Mouse (Mus musculus) left cerebral cortex, adult 2 months (tissue): ENCODE data around the gene Kdelr1. TPM values are rescaled to one million over a fixed set of nuclear protein-coding genes. Genes with fewer than 3 reads are reported as not detected.
A peak's percentile ranks its signal among the peaks of the same experiment; 100 is the strongest.

Experiments used
- DNase-seq, 2 experiments: peaks; one replicate each; pipeline ENCODE4 v3.0.0; 2021 to 2022; ENCODE audit warnings: low spot score in 2 of 2, mixed read lengths in 1 of 2; ENCODE audit errors: extremely low spot score in 1 of 2
- H3K27ac ChIP-seq: fragments of 200-600 bp; 2 replicates; pipeline ENCODE4 v1.8.1; 2022
- H3K4me3 ChIP-seq: fragments of 200-600 bp; 2 replicates; pipeline ENCODE4 v1.8.1; 2022
- CTCF ChIP-seq: fragments of 200-600 bp; IDR thresholded peaks from 2 replicates; pipeline ENCODE4 v1.8.1; 2022; ENCODE audit warnings: antibody characterized with exemption, mild to moderate bottlenecking, moderate library complexity
- intact Hi-C: fragments of 180-260 bp; cut with DNase I; formaldehyde crosslinking; loops from one replicate; pipeline ENCODE4 v1.15.1; 2025
- total RNA-seq, 2 experiments: library from RNA; stranded (reverse); gene quantifications; 2 replicates each; pipeline ENCODE4 v1.2.3; 2021

Gene Kdelr1
- total RNA-seq, 2 experiments from 2014 or later: 67.4 to 75.4 TPM

GRCm38 (mm10) chr7:45901562-45901961, 29.0 kb downstream of the Kdelr1 start:
- intact Hi-C loops: no loop called here
- Histone ChIP-seq H3K4me3 (no peak overlapping the region), H3K27ac (no peak overlapping the region)
- no peak for TF ChIP-seq CTCF
- DNase-seq: no peak

GRCm38 (mm10) chr7:45902481-45903002, 30.0 kb downstream of the Kdelr1 start:
- H3K27ac ChIP-seq: no peak overlapping the region
- intact Hi-C loops: no loop called here
- no peak overlapping the region for H3K4me3 ChIP-seq
- DNase-seq: no peak
- TF ChIP-seq CTCF: no peak

DNA sequence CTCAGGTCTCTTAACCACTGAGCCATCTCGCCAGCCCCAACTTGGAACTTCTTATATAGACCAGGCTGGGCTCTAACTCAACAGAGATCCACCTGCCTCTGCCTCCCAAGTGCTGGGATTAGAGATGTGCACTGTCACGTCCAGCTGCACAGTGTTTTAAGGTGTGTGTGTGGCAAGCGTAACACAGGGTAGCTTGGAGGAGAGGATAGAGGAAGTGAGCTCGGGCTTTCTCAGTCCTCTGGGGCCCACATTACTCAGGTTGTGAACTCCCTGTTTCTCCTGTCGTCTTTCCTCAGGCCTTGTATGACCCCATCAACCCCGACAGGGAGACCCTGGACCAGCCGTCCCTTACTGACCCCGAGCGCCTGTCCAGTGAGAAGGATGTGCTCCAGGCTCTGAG, 34.0 kb downstream of the Kdelr1 start:
- DNase-seq: no peak
- Histone ChIP-seq H3K27ac (no peak overlapping the region), H3K4me3 (no peak overlapping the region)
- intact Hi-C loops: no loop called here
- TF ChIP-seq CTCF: no peak

GRCm38 (mm10) chr7:45908384-45908783, 35.8 kb downstream of the Kdelr1 start:
- H3K4me3 ChIP-seq: no peak overlapping the region
- no peak for DNase-seq
- H3K27ac ChIP-seq: no peak overlapping the region
- intact Hi-C loops: no loop called here
- TF ChIP-seq CTCF: no peak

- DNase-seq: no peak
- intact Hi-C loops: no loop called here
- Histone ChIP-seq H3K27ac (no peak overlapping the region), H3K4me3 (no peak overlapping the region)
- TF ChIP-seq CTCF: no peak
Observed at GRCm38 (mm10) chr7:45909145-45909544, 36.6 kb downstream of the Kdelr1 start.

GRCm38 (mm10) chr7:45914067-45914466, 41.5 kb downstream of the Kdelr1 start:
- no peak for TF ChIP-seq CTCF
- Histone ChIP-seq H3K4me3 (no peak overlapping the region), H3K27ac (no peak overlapping the region)
- intact Hi-C loops: no loop called here
- no peak for DNase-seq

DNA sequence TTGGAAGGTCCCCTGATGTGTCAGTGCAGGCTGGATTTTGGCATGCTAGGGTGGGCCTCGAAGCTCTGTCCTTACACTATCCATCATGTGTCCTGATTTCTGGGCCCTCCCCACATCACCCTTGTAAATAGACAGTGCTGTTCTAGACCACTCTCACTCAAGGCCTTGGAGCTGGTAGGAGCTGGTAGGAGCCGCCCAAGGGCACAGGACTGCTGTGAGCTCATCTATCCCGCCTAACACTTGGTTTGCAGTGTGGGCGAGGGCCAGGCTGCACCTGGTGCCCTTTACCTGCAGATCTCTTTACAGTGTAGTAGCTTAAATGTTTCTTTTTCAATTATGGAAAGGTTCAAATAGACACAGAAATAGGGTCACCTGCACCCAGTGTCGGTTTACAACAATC, 42.4 kb downstream of the Kdelr1 start:
- Histone ChIP-seq H3K27ac (no peak overlapping the region), H3K4me3 (no peak overlapping the region)
- no peak for DNase-seq
- intact Hi-C loops: no loop called here
- TF ChIP-seq CTCF: no peak

- no peak for TF ChIP-seq CTCF
- DNase-seq: peak; percentile 52 to 75
- intact Hi-C loops: no loop called here
- H3K27ac ChIP-seq: peak overlapping the region; percentile 86
- H3K4me3 ChIP-seq: peak overlapping the region; percentile 48
Observed at GRCm38 (mm10) chr7:45916056-45917003, 43.8 kb downstream of the Kdelr1 start.

DNA sequence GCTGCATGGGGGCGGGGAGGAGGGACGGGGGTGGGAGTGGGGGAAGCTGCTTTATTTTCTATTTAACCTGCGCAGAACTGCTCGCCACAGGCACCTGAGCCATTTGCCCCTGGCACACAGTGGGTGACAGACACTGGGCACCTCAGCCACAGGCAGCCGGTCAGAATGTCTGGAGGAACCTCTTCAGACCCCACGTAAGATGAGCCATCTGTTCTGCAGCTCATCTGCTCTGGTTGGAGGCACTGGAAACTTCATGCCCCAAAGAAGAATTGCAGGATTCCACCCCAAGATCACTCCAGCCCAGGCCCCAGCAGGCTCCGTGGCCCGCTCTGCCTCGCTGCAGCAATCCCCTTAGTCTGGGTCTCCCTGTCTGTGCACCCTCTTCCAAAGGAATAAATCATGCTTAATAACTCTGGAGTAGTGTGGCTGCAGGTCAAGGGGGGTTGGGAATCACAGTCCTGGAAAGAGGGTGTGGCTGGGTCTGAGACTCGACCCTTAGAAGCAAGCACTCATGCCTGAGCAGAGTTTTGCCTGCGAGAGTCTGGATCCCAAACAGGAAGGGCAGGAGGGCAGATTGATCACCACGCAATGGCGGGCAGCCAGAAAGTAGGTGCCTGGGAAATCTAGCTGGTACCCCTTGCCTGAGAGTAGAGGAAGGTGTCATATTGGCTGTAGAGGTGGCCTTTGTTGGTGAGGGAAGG, 44.6 kb downstream of the Kdelr1 start:
- peak overlapping the region; percentile 82 for H3K27ac ChIP-seq
- H3K4me3 ChIP-seq: peak overlapping the region; percentile 48
- TF ChIP-seq CTCF: no peak
- no peak for DNase-seq
- intact Hi-C loops: no loop called here

DNA sequence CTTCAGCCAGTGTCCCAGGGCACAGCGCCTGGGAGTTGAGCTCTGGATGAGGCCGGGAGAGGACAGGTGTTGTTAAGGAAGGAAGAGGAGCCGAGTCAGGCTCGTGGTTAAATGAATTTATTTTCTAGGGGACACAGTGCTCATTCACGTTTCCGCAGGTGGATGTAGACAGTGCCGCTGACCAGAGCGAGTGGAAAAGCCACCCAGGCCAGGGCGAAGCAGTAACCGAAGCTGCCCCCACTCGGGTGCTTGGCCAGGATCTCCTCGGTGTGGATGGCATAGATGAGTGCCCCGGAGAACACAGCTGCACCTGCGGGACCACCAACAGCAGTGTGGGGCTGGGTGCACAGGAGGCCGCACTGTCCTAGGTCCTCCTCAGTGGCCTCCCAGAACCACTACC, 45.4 kb downstream of the Kdelr1 start:
- no peak for DNase-seq
- no peak for TF ChIP-seq CTCF
- no peak overlapping the region for H3K27ac ChIP-seq
- H3K4me3 ChIP-seq: no peak overlapping the region
- intact Hi-C loops: no loop called here

- no peak overlapping the region for H3K4me3 ChIP-seq
- intact Hi-C loops: no loop called here
Observed at GRCm38 (mm10) chr7:45919083-45919671, 46.6 kb downstream of the Kdelr1 start.

DNA sequence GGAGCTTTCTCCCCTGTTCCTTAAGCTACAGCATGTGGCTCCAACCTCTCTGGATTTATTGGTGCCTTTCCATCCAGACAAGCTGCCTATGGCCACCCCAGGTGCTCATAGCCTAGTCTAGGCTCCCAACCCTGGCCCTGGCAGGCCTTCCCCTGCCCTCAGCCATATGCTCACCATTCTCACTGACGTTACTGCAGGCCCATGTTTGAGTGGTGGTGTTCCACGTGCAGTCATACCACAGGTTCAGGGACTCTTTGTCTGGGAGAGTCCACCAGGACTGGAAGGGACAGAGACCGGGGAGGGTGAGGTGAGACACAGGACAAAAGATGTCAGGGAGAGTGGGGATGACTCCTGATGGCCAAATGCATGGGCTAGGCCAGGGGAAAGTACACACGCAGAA, 47.2 kb downstream of the Kdelr1 start:
- no peak for DNase-seq
- Histone ChIP-seq H3K4me3 (no peak overlapping the region), H3K27ac (no peak overlapping the region)
- intact Hi-C loops: no loop called here
- TF ChIP-seq CTCF: no peak

More at GRCm38 (mm10) chr7:45919083-45919671, 46.6 kb downstream of the Kdelr1 start:
- TF ChIP-seq CTCF: peak; percentile 48
- DNase-seq: no peak
- H3K27ac ChIP-seq: no peak overlapping the region
